Mouse (Mus musculus) liver, embryonic 14.5 days (tissue): ENCODE measurements around the gene Tepp. TPM values are rescaled to one million over a fixed set of nuclear protein-coding genes. Genes with fewer than 3 reads are reported as not detected.

Experiments
- ATAC-seq: fragments of 200-750 bp; cut with Nextera tagmentation; 2 replicates; pipeline ENCODE4 v1.8.0; 2017; ENCODE audit warnings: moderate number of reproducible peaks, mild to moderate bottlenecking, moderate library complexity; ENCODE audit not compliant: insufficient read depth
- DNase-seq, 3 experiments: peaks; one replicate each; pipeline ENCODE4 v3.0.0-alpha.2; 2012 to 2013; ENCODE audit warnings: low read depth in 3 of 3, low spot score in 3 of 3
- H3K27ac ChIP-seq: fragments of 300-500 bp; sonication (generic); 2 replicates; pipeline ENCODE4 v1.5.1; 2014; ENCODE audit warnings: moderate library complexity, mild to moderate bottlenecking, control low read depth, inconsistent platforms
- H3K27me3 ChIP-seq: fragments of 300-500 bp; sonication (generic); 2 replicates; pipeline ENCODE4 v1.6.1; 2014; ENCODE audit warnings: mild to moderate bottlenecking, low read length, moderate library complexity; ENCODE audit not compliant: control insufficient read depth, insufficient read depth
- H3K36me3 ChIP-seq: fragments of 300-500 bp; sonication (generic); replicated peaks from 2 replicates; pipeline ENCODE4 v1.6.1; 2014; ENCODE audit warnings: low read depth; ENCODE audit not compliant: control insufficient read depth, insufficient read depth
- H3K4me1 ChIP-seq, 2 experiments: fragments of 200-500 bp in 1 of 2; fragments of 300-500 bp in 1 of 2; sonication (generic) in 1 of 2; replicated peaks; 2 replicates each; pipeline ENCODE4 v1.6.1; 2012 to 2014; ENCODE audit warnings: antibody characterized with exemption in 1 of 2, inconsistent platforms in 1 of 2, low read length in 1 of 2; ENCODE audit not compliant: control insufficient read depth in 2 of 2, insufficient read depth in 2 of 2
- H3K4me2 ChIP-seq: fragments of 300-500 bp; sonication (generic); 2 replicates; pipeline ENCODE4 v1.6.1; 2014; ENCODE audit warnings: low read depth, mild to moderate bottlenecking, control low read depth, moderate library complexity
- H3K4me3 ChIP-seq, 2 experiments: fragments of 200-500 bp in 1 of 2; fragments of 300-500 bp in 1 of 2; sonication (generic) in 1 of 2; 2 replicates each; pipeline ENCODE4 v1.5.1; 2012 to 2014; ENCODE audit warnings: low read depth in 2 of 2, low read length in 2 of 2, mild to moderate bottlenecking in 2 of 2, control low read depth in 1 of 2, inconsistent platforms in 1 of 2, moderate library complexity in 1 of 2; ENCODE audit not compliant: insufficient read depth in 1 of 2
- H3K9ac ChIP-seq: fragments of 300-500 bp; sonication (generic); replicated peaks from 2 replicates; pipeline ENCODE4 v1.6.1; 2014; ENCODE audit warnings: mild to moderate bottlenecking, control low read depth, moderate library complexity
- H3K9me3 ChIP-seq: fragments of 300-500 bp; sonication (generic); 2 replicates; pipeline ENCODE4 v1.6.1; 2016; ENCODE audit warnings: low read length, mixed read lengths; ENCODE audit not compliant: control insufficient read depth
- CTCF ChIP-seq: IDR thresholded peaks from 2 replicates; pipeline ENCODE4 v1.5.1; 2016; ENCODE audit warnings: antibody characterized with exemption, low read depth, control low read depth
- EP300 ChIP-seq: IDR thresholded peaks from 2 replicates; pipeline ENCODE4 v1.6.1; 2016; ENCODE audit warnings: antibody characterized with exemption, low read depth
- WGBS: fragments of 180-500 bp; shearing (Covaris S2); extraction: QIAGEN DNeasy Blood & Tissue Kit; methylation state at CpG from one replicate; pipeline ENCODE4 v1.1.7; 2014; ENCODE audit not compliant: insufficient replicate concordance; 5-methylcytosine and 5-hydroxymethylcytosine counted together
- polyA plus RNA-seq, 2 experiments: library from polyadenylated mRNA; depleted of rRNA in 1 of 2; stranded (reverse) in 1 of 2; unstranded in 1 of 2; fragments of >200 nt; fragmentation: Nextera tagmentation in 1 of 2; extraction: Ambion mirVana in 1 of 2; gene quantifications; 2 replicates each; pipeline versions ENCODE4 v1.2.1 to v1.2.3; 2012 to 2014

Gene Tepp
- polyA plus RNA-seq, 2 experiments = not detected

- 56% methylated on average over 4 of the region's 4 CpGs for WGBS
- no peaks in the 10 kb centered on the region for H3K27me3 ChIP-seq
- H3K4me1 ChIP-seq = no peaks in the 10 kb centered on the region
- H3K36me3 ChIP-seq = no peaks in the 10 kb centered on the region
- TF ChIP-seq EP300 (no peak), CTCF (no peak)
- no peak overlapping the region for H3K4me2 ChIP-seq
- DNase-seq = no peak
- no peak overlapping the region for H3K27ac ChIP-seq
- ATAC-seq = no peak
- H3K9me3 ChIP-seq = no peaks in the 10 kb centered on the region
- no peak overlapping the region for H3K4me3 ChIP-seq
- H3K9ac ChIP-seq = no peak overlapping the region
These were observed 4.8 kb upstream of the Tepp start for GRCm38 (mm10) chr8:95305526-95305925.

DNA sequence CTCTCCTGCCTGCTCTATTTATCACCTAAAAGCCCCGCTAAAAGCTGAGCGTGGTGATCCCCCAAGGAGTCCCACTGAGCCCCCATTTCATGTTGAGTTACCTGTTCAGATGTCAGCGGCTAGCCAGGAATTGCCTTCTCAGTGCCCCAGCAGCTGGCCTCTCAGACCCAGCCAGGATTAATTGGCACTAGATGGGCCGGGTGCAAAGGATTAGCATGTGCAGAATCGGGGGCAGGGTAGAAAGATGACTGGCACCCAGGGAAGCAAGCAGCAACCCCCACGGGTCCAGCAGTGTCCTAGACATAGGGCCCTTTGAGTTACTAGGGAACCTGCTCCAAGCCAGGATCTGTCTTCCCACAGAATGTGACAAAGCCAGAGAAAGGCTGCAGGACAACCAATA lies 3.9 kb upstream of the Tepp start, which contains the start of gene Cngb1:
Cngb1 (minus strand) TSS at position 155 of the 400 bp plus-strand sequence.
- H3K9ac ChIP-seq = no peak within 1 kb of the TSS
- no peaks in the 10 kb centered on the region for H3K27me3 ChIP-seq
- H3K27ac ChIP-seq = no peak within 1 kb of the TSS
- TF ChIP-seq CTCF (no peak), EP300 (no peak)
- no peak within 1 kb of the TSS for H3K4me2 ChIP-seq
- DNase-seq = no peak
- H3K4me1 ChIP-seq = no peaks in the 10 kb centered on the region
- no peaks in the 10 kb centered on the region for H3K36me3 ChIP-seq
- H3K9me3 ChIP-seq = no peaks in the 10 kb centered on the region
- H3K4me3 ChIP-seq = no peak within 1 kb of the TSS
- 31% methylated on average over 6 of the region's 6 CpGs for WGBS
- no peak for ATAC-seq

DNA sequence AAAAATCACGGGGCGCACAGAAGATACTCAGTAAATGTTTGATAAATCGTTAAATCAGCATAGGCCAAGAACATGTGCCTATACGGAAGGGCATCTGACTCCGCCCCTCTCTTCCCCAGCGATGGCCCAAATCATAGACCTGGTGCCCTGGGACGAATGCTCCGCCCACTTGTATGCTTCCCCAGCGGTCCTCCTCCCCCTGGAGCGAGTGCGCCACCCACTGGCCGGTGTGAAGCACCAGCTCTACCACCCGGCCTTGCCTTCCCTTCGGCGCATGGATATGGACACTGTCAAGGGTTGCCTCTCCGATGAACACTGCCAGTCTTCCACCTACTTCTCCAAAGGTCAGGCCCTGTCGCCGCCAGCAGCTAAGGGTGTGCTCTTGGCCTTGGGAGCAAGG lies 2.5 kb downstream of the Tepp start:
- TF ChIP-seq EP300 (no peak), CTCF (peak; percentile 70)
- no peak overlapping the region for H3K9ac ChIP-seq
- no peak overlapping the region for H3K4me2 ChIP-seq
- no peak for DNase-seq
- no peaks in the 10 kb centered on the region for H3K9me3 ChIP-seq
- H3K36me3 ChIP-seq = no peaks in the 10 kb centered on the region
- H3K27me3 ChIP-seq = no peaks in the 10 kb centered on the region
- no peak for ATAC-seq
- no peak overlapping the region for H3K4me3 ChIP-seq
- H3K4me1 ChIP-seq = no peaks in the 10 kb centered on the region
- H3K27ac ChIP-seq = no peak overlapping the region
- WGBS = 55% methylated on average over 18 of the region's 18 CpGs

GRCm38 (mm10) chr8:95313857-95314256 lies 3.5 kb downstream of the Tepp start:
- no peak for DNase-seq
- H3K27me3 ChIP-seq = no peaks in the 10 kb centered on the region
- H3K36me3 ChIP-seq = no peaks in the 10 kb centered on the region
- 80% methylated on average over 6 of the region's 6 CpGs for WGBS
- no peak overlapping the region for H3K4me2 ChIP-seq
- ATAC-seq = no peak
- no peaks in the 10 kb centered on the region for H3K4me1 ChIP-seq
- TF ChIP-seq EP300 (no peak), CTCF (no peak)
- no peak overlapping the region for H3K4me3 ChIP-seq
- no peak overlapping the region for H3K9ac ChIP-seq
- H3K9me3 ChIP-seq = no peaks in the 10 kb centered on the region
- no peak overlapping the region for H3K27ac ChIP-seq

GRCm38 (mm10) chr8:95314707-95315106 lies 4.3 kb downstream of the Tepp start:
- no peak for ATAC-seq
- no peaks in the 10 kb centered on the region for H3K4me1 ChIP-seq
- H3K4me2 ChIP-seq = no peak overlapping the region
- H3K9ac ChIP-seq = no peak overlapping the region
- WGBS = 38% methylated on average over 2 of the region's 2 CpGs
- DNase-seq = no peak
- peaks cover under 1% of the 10 kb centered on the region; the same call in 1 of the 2 replicates for H3K27me3 ChIP-seq
- TF ChIP-seq EP300 (no peak), CTCF (no peak)
- no peaks in the 10 kb centered on the region for H3K9me3 ChIP-seq
- H3K4me3 ChIP-seq = no peak overlapping the region
- no peak overlapping the region for H3K27ac ChIP-seq
- H3K36me3 ChIP-seq = no peaks in the 10 kb centered on the region
